9 mouse cellular contexts compared by ENCODE assay signal in the genomic region with DNA sequence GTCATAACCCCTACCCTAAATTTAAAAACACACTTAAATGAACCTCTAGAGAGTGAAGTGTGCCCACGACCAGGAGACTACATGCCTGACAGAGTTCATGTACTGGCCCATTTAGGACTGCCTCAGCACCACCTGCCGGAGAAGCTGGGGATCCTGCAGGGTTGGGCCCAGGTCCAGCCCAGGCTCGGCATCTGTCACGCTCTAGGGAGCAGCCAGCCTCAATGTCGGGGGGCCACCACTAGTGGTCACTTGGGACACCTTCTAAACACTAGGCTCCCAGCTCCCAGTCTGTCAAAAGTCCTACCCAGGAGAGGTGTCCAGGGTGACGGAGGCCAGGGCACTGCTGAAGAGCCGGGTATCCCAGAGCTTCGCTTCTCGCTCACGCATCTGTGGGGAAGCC. TPM values are rescaled to one million over a fixed set of nuclear protein-coding genes. Genes with fewer than 3 reads are reported as not detected.
DNase-seq lines count a peak whose midpoint lies in the region; ATAC-seq and TF ChIP-seq lines count a peak whose summit lies in the region.
"Had no signal": no experiment of that assay in that cellular context is flagged by ENCODE, and none has a peak within 500 bp of the region (broad histone marks: within the 10 kb centered on the region; RNA-seq: fewer than 3 reads in every experiment).

No protein-coding gene starts in this region.

- H3K27ac ChIP-seq in hindbrain, embryonic 10.5 days, result peak overlapping the region; percentile 72; the same call in 1 of the 2 replicates
- H3K27ac ChIP-seq in hindbrain, embryonic 11.5 days (ENCODE audit: low read depth, low read length), result no peak overlapping the region
- H3K27ac ChIP-seq in cerebellum, adult 2 months (ENCODE audit: insufficient read depth, low read length), result no peak overlapping the region
- peak overlapping the region; percentile 88 for H3K27ac ChIP-seq in heart, embryonic 13.5 days (replicated peaks)
- no peak overlapping the region for H3K27ac ChIP-seq in neural tube, embryonic 15.5 days (replicated peaks)

- H3K4me3 ChIP-seq in hindbrain, embryonic 10.5 days, result no peak overlapping the region
- H3K4me3 ChIP-seq in hindbrain, embryonic 11.5 days (ENCODE audit: low read depth, low read length), result no peak overlapping the region
- H3K4me3 ChIP-seq in cerebellum, adult 2 months (replicated peaks; ENCODE audit: insufficient read depth, low read depth, low read length), result no peak overlapping the region
- H3K4me3 ChIP-seq in heart, embryonic 13.5 days, result no peak overlapping the region
- H3K4me3 ChIP-seq in neural tube, embryonic 15.5 days (replicated peaks), result no peak overlapping the region
- H3K4me3 ChIP-seq: midbrain, embryonic 12.5 days had no signal

- no peak overlapping the region for H3K9ac ChIP-seq in hindbrain, embryonic 11.5 days (ENCODE audit: low read depth, low read length)
- H3K9ac ChIP-seq in heart, embryonic 13.5 days, result peak overlapping the region; percentile 0; the same call in 1 of the 2 replicates
- no peak overlapping the region for H3K9ac ChIP-seq in neural tube, embryonic 15.5 days (replicated peaks)
- H3K9ac ChIP-seq: midbrain, embryonic 12.5 days had no signal

- TF ChIP-seq CTCF in cerebellum, adult 2 months (IDR thresholded peaks at IDR 0.05; ENCODE audit: borderline replicate concordance, insufficient read depth, low read depth, low read length), result peak; percentile 35; the same call in 1 of the 2 replicates

- no peaks in the 10 kb centered on the region for H3K27me3 ChIP-seq in hindbrain, embryonic 10.5 days (ENCODE audit: insufficient read depth, poor library complexity, severe bottlenecking)
- no peaks in the 10 kb centered on the region for H3K27me3 ChIP-seq in hindbrain, embryonic 11.5 days (ENCODE audit: control insufficient read depth, insufficient read depth, low read length)
- H3K27me3 ChIP-seq in cerebellum, adult 2 months (ENCODE audit: control insufficient read depth, insufficient read depth, low read length), result no peaks in the 10 kb centered on the region
- H3K27me3 ChIP-seq in heart, embryonic 13.5 days (replicated peaks), result no peaks in the 10 kb centered on the region
- no peaks in the 10 kb centered on the region for H3K27me3 ChIP-seq in neural tube, embryonic 15.5 days (replicated peaks)
- H3K27me3 ChIP-seq: midbrain, embryonic 12.5 days had no signal

- 83% methylated on average over 10 of the region's 10 CpGs for whole genome bisulfite sequencing in hindbrain, embryonic 10.5 days
- WGBS in hindbrain, embryonic 11.5 days, result 82% methylated on average over 10 of the region's 10 CpGs
- 48% methylated on average over 10 of the region's 10 CpGs for WGBS in cerebellum, adult 2 months
- WGBS in heart, embryonic 13.5 days, result 70% methylated on average over 10 of the region's 10 CpGs
- 85% methylated on average over 10 of the region's 10 CpGs for WGBS in neural tube, embryonic 15.5 days

- TF ChIP-seq POLR2A in cerebellum, adult 2 months (IDR thresholded peaks at IDR 0.05; ENCODE audit: borderline replicate concordance, insufficient read depth, low read length), result no peak

- H3K4me2 ChIP-seq in hindbrain, embryonic 11.5 days (replicated peaks; ENCODE audit: low read depth, low read length), result no peak overlapping the region
- no peak overlapping the region for H3K4me2 ChIP-seq in heart, embryonic 13.5 days
- H3K4me2 ChIP-seq in neural tube, embryonic 15.5 days, result no peak overlapping the region
- H3K4me2 ChIP-seq: midbrain, embryonic 12.5 days had no signal

- no peak for ATAC-seq in hindbrain, embryonic 11.5 days (ENCODE audit: low FRiP score)
- no peak for ATAC-seq in heart, embryonic 13.5 days (ENCODE audit: extremely low read depth, insufficient number of reproducible peaks, low FRiP score, low TSS enrichment)
- no peak for ATAC-seq in neural tube, embryonic 15.5 days (ENCODE audit: low FRiP score)

- no peak for DNase-seq in hindbrain, embryonic 10.5 days (ENCODE audit: low spot score)
- no peak for DNase-seq in hindbrain, embryonic 11.5 days (ENCODE audit: low spot score)
- peak; percentile 49 to 56 for DNase-seq in cerebellum, adult 2 months
- peak; percentile 76 for DNase-seq in kidney, postnatal 10 days
- DNase-seq in spleen, postnatal 14 days (ENCODE audit: low spot score in 2 of 2), result no peak
- no peak for DNase-seq in right cerebral cortex, postnatal 36 days (ENCODE audit: low spot score in 2 of 2)

- no peaks in the 10 kb centered on the region for H3K9me3 ChIP-seq in hindbrain, embryonic 10.5 days
- H3K9me3 ChIP-seq in hindbrain, embryonic 11.5 days (ENCODE audit: control insufficient read depth, low read length), result no peaks in the 10 kb centered on the region
- no peaks in the 10 kb centered on the region for H3K9me3 ChIP-seq in heart, embryonic 13.5 days
- no peaks in the 10 kb centered on the region for H3K9me3 ChIP-seq in neural tube, embryonic 15.5 days (replicated peaks)
- H3K9me3 ChIP-seq: midbrain, embryonic 12.5 days had no signal

- peaks cover 64% of the 10 kb centered on the region for H3K4me1 ChIP-seq in hindbrain, embryonic 10.5 days (replicated peaks)
- no peaks in the 10 kb centered on the region for H3K4me1 ChIP-seq in hindbrain, embryonic 11.5 days (replicated peaks; ENCODE audit: control insufficient read depth, insufficient read depth, low read length)
- peaks cover 44% of the 10 kb centered on the region for H3K4me1 ChIP-seq in cerebellum, adult 2 months (ENCODE audit: control insufficient read depth, insufficient read depth, low read length)
- peaks cover 86% of the 10 kb centered on the region for H3K4me1 ChIP-seq in heart, embryonic 13.5 days
- peaks cover 20% of the 10 kb centered on the region; the same call in 1 of the 2 replicates for H3K4me1 ChIP-seq in neural tube, embryonic 15.5 days

- peaks cover 67% of the 10 kb centered on the region for H3K36me3 ChIP-seq in hindbrain, embryonic 10.5 days
- H3K36me3 ChIP-seq in hindbrain, embryonic 11.5 days (ENCODE audit: control insufficient read depth, insufficient read depth, low read length), result no peaks in the 10 kb centered on the region
- peaks cover 60% of the 10 kb centered on the region for H3K36me3 ChIP-seq in heart, embryonic 13.5 days
- peaks cover 40% of the 10 kb centered on the region for H3K36me3 ChIP-seq in neural tube, embryonic 15.5 days

RNA-seq across cellular contexts. Expression of gene Dnaja3, which starts 14.9 kb away (rescaled TPM):
- 60.7 and 62.7 TPM in 2 replicates for polyA plus RNA-seq in hindbrain, embryonic 10.5 days (2016; fragmentation: Nextera tagmentation; extraction: Ambion mirVana)
- polyA plus RNA-seq in hindbrain, embryonic 11.5 days (2014; fragmentation: Nextera tagmentation; extraction: Ambion mirVana), result 49.1 and 54.0 TPM in 2 replicates
- polyA plus RNA-seq in cerebellum, adult 2 months (2012; rRNA removed), result 60.6 and 64.0 TPM in 2 replicates
- 65.6 and 72.5 TPM in 2 replicates for polyA plus RNA-seq in heart, embryonic 13.5 days (2015; fragmentation: Nextera tagmentation; extraction: Ambion mirVana)
- polyA plus RNA-seq in neural tube, embryonic 15.5 days (2015; fragmentation: Nextera tagmentation; extraction: Ambion mirVana), result 68.6 and 71.0 TPM in 2 replicates

RNA-seq across cellular contexts. Expression of gene Vasn, which starts 15.0 kb away (rescaled TPM):
- polyA plus RNA-seq in hindbrain, embryonic 10.5 days (2016; fragmentation: Nextera tagmentation; extraction: Ambion mirVana), result 10.3 and 12.6 TPM in 2 replicates
- polyA plus RNA-seq in hindbrain, embryonic 11.5 days (2014; fragmentation: Nextera tagmentation; extraction: Ambion mirVana), result 7.9 and 9.4 TPM in 2 replicates
- polyA plus RNA-seq in cerebellum, adult 2 months (2012; rRNA removed), result 6.4 and 6.5 TPM in 2 replicates
- polyA plus RNA-seq in heart, embryonic 13.5 days (2015; fragmentation: Nextera tagmentation; extraction: Ambion mirVana), result 15.2 and 15.8 TPM in 2 replicates
- polyA plus RNA-seq in neural tube, embryonic 15.5 days (2015; fragmentation: Nextera tagmentation; extraction: Ambion mirVana), result 7.1 and 8.8 TPM in 2 replicates

RNA-seq across cellular contexts. Expression of gene Coro7, which starts 24.9 kb away (rescaled TPM):
- polyA plus RNA-seq in hindbrain, embryonic 10.5 days (2016; fragmentation: Nextera tagmentation; extraction: Ambion mirVana), result 24.4 and 25.5 TPM in 2 replicates
- 14.4 and 15.0 TPM in 2 replicates for polyA plus RNA-seq in hindbrain, embryonic 11.5 days (2014; fragmentation: Nextera tagmentation; extraction: Ambion mirVana)
- polyA plus RNA-seq in cerebellum, adult 2 months (2012; rRNA removed), result 85.9 and 86.1 TPM in 2 replicates
- 15.2 and 16.9 TPM in 2 replicates for polyA plus RNA-seq in heart, embryonic 13.5 days (2015; fragmentation: Nextera tagmentation; extraction: Ambion mirVana)
- 31.4 and 35.5 TPM in 2 replicates for polyA plus RNA-seq in neural tube, embryonic 15.5 days (2015; fragmentation: Nextera tagmentation; extraction: Ambion mirVana)

RNA-seq across cellular contexts. Expression of gene Pam16, which starts 29.9 kb away (rescaled TPM):
- 88.0 and 131 TPM in 2 replicates for polyA plus RNA-seq in hindbrain, embryonic 10.5 days (2016; fragmentation: Nextera tagmentation; extraction: Ambion mirVana)
- 113 and 117 TPM in 2 replicates for polyA plus RNA-seq in hindbrain, embryonic 11.5 days (2014; fragmentation: Nextera tagmentation; extraction: Ambion mirVana)
- polyA plus RNA-seq in cerebellum, adult 2 months (2012; rRNA removed), result 121 and 132 TPM in 2 replicates
- polyA plus RNA-seq in heart, embryonic 13.5 days (2015; fragmentation: Nextera tagmentation; extraction: Ambion mirVana), result 136 and 139 TPM in 2 replicates
- 150 and 179 TPM in 2 replicates for polyA plus RNA-seq in neural tube, embryonic 15.5 days (2015; fragmentation: Nextera tagmentation; extraction: Ambion mirVana)

Comparison
In these comparisons a context has a peak if more than half of its experiments do, and no peak if none do; other contexts are left out.
1. H3K27ac ChIP-seq: peak in hindbrain, embryonic 10.5 days (single experiment) and heart, embryonic 13.5 days (single experiment); none in hindbrain, embryonic 11.5 days (single experiment), cerebellum, adult 2 months (single experiment) and neural tube, embryonic 15.5 days (single experiment).
2. DNase-seq: peak in cerebellum, adult 2 months (2 of 2) and kidney, postnatal 10 days (single experiment); none in hindbrain, embryonic 10.5 days (single experiment), hindbrain, embryonic 11.5 days (single experiment), spleen, postnatal 14 days (0 of 2) and right cerebral cortex, postnatal 36 days (0 of 2).